Mouse (Mus musculus) megakaryocyte, embryonic 14.5 days (primary cell): ENCODE data around the gene Nsl1. TPM values are rescaled to one million over a fixed set of nuclear protein-coding genes. Genes with fewer than 3 reads are reported as not detected.
"Not testable (repeated sequence)": the region's sequence is repeated elsewhere in the genome, so short reads cannot be mapped to it uniquely, and the experiment has no call there.

Experiments
- H3K27me3 ChIP-seq: replicated peaks from 2 replicates; pipeline ENCODE3; 2012; ENCODE audit warnings: inconsistent platforms
- H3K36me3 ChIP-seq: replicated peaks from 2 replicates; pipeline ENCODE3; 2012; ENCODE audit warnings: low read length, inconsistent platforms, mixed read lengths
- H3K4me1 ChIP-seq: 2 replicates; pipeline ENCODE4 v1.6.1; 2012; ENCODE audit warnings: inconsistent platforms
- H3K4me3 ChIP-seq: replicated peaks from 2 replicates; pipeline ENCODE3; 2012; ENCODE audit warnings: moderate library complexity, mild to moderate bottlenecking, inconsistent platforms
- H3K9me3 ChIP-seq: 2 replicates; pipeline ENCODE4 v1.6.1; 2012; ENCODE audit warnings: inconsistent platforms
- FLI1 ChIP-seq: IDR thresholded peaks from 2 replicates; pipeline ENCODE4 v1.6.1; 2012; ENCODE audit warnings: low read length, inconsistent platforms, mixed read lengths
- GATA1 ChIP-seq: IDR thresholded peaks from 3 replicates; pipeline ENCODE4 v1.6.1; 2012; ENCODE audit warnings: mixed read lengths, low read length, inconsistent platforms, borderline replicate concordance
- polyA plus RNA-seq: library from polyadenylated mRNA; stranded (reverse); fragments of >175 nt; gene quantifications from 2 replicates; pipeline ENCODE4 v1.2.3, GENCODE M21; 2012; ENCODE audit warnings: low replicate concordance; ENCODE audit not compliant: insufficient read depth

The Nsl1 gene
- polyA plus RNA-seq, 1 experiment, result 1.3 TPM

DNA sequence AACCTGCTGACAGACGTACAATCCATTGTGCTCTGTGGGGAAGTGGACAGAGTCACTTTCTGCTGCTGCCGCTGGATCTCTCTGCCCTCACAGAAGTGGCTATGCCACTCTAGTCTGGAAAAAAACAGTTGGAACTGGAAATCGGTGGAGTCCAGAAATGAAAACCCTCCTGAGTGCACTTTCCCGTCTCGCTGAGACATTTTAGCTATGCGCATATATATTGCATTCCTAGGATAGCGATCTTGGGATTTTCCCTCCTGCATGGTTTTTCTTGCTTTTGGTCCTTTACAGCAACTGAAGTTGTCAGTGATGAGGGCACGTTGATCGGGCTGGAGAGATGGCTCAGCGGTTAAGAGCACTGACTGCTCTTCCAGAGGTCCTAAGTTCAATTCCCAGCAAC is 32.6 kb upstream of the Nsl1 start:
- Histone ChIP-seq H3K4me3 (no peak overlapping the region), H3K36me3 (no peaks in the 10 kb centered on the region), H3K4me1 (peaks cover 31% of the 10 kb centered on the region), H3K9me3 (no peaks in the 10 kb centered on the region), H3K27me3 (peaks cover 6% of the 10 kb centered on the region)
- TF ChIP-seq FLI1, result no peak
- TF ChIP-seq GATA1, result no peak

DNA sequence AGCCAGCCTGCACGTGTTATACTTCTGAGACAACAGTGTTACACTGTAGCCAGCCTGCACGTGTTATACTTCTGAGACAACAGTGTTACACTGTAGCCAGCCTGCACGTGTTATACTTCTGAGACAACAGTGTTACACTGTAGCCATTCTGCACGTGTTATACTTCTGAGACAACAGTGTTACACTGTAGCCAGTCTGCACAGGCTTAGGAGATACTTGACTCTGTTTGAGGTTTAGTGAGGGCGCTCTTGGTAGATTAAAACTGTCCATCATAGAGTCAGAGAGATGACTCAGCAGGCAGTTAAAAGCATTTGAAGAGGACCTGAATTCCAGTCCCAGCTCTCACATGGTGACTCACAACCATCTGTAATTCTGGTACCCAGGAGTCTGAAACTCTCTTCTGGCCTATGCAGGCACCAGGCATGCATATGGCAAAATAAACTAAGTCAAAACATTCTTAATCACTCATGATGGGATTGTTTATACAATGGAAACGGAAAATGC is 31.8 kb upstream of the Nsl1 start:
- not testable (repeated sequence) for H3K36me3 ChIP-seq, H3K27me3 ChIP-seq, H3K9me3 ChIP-seq, H3K4me3 ChIP-seq
- H3K4me1 ChIP-seq, result peaks cover 27% of the 10 kb centered on the region

DNA sequence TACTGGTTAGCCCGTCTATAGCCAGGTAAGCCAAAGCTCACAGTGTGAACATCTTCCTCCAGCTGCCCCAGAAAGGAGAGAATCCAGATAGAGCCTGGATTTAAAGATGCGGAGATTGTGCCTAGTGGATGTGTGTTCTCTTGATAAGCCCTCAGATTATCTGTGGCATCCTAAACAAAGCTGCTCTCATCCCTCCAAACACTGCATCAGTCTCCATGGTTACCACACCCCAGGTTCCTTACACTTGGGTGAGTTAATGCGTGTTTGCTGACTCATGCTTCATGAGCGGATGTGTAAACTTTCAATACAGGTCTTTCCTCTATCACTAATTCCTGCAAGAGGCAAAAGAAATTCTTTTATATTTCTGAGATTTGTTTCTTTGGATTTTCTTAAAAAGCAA is 27.2 kb upstream of the Nsl1 start:
- no peaks in the 10 kb centered on the region for H3K36me3 ChIP-seq
- TF ChIP-seq FLI1, result no peak
- no peak for TF ChIP-seq GATA1
- peaks cover 14% of the 10 kb centered on the region for H3K4me1 ChIP-seq
- no peak overlapping the region for H3K4me3 ChIP-seq
- H3K9me3 ChIP-seq, result no peaks in the 10 kb centered on the region
- peaks cover 16% of the 10 kb centered on the region for H3K27me3 ChIP-seq

DNA sequence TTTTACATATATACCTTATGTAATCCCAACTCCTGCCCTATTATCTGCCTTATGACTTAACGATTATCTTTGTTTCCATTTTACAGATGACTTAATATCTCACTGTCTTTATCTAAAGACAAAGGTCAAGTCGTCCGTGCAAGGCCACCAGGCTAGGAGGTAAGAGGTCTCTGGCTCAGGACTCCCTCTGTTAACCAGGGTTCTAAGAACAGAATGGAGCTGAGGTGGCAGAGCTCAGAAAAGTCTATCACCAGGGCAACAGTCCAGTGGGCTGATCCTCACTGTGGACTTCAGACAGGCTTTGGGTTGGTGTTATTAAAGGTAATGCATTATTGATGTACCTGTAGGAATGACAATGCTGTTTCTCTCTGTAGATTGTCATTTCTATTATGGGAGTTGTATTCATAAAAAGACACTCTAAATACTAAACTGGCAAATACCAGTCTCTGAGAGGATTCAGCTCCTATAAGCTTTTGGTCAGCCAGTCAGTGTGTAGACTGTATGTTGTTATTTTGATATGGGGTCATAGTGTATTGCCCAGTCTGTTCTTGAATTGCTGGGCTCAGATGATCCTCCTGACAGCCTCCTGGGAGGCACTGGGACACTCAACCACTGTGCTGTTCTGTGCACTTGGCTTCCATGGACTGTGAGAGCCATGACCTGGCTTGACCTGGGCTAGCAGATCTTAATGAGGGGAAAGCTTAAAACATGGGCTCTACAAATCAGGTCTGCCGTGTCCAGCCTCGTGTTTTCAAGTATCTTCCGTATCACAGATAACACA is 26.1 kb upstream of the Nsl1 start, which contains the start of gene Spata45:
TSS of gene Spata45 (plus strand) at position 86 of the 781 bp plus-strand sequence.
- Histone ChIP-seq H3K36me3 (no peaks in the 10 kb centered on the region), H3K4me1 (peaks cover 3% of the 10 kb centered on the region), H3K4me3 (no peak within 1 kb of the TSS), H3K9me3 (no peaks in the 10 kb centered on the region), H3K27me3 (peaks cover 16% of the 10 kb centered on the region)
- TF ChIP-seq GATA1 (no peak), FLI1 (no peak)

DNA sequence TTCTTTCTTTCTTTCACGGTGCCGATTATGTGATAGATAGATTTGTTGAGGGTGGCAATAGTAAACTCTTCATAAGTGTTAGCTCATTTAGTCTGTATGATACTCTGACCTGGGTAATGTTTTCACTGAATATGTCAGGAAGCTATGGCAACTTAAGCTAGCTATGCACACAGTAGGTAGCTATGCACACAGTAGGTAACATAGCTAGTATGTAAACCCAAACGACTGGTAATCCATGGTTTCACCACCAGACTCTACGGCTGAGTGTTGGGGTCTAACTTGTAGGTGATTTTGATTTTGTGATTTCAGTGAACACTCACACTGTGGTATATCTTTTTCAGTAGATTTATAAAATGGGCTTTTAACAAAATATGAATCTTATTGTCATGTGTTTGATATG is 24.8 kb upstream of the Nsl1 start:
- Histone ChIP-seq H3K9me3 (no peaks in the 10 kb centered on the region), H3K4me1 (0 out of 2 replicates have a peak, but pooled peaks cover 5% of the 10 kb centered on the region), H3K27me3 (peaks cover 19% of the 10 kb centered on the region), H3K4me3 (no peak overlapping the region), H3K36me3 (no peaks in the 10 kb centered on the region)
- no peak for TF ChIP-seq GATA1
- TF ChIP-seq FLI1, result no peak

DNA sequence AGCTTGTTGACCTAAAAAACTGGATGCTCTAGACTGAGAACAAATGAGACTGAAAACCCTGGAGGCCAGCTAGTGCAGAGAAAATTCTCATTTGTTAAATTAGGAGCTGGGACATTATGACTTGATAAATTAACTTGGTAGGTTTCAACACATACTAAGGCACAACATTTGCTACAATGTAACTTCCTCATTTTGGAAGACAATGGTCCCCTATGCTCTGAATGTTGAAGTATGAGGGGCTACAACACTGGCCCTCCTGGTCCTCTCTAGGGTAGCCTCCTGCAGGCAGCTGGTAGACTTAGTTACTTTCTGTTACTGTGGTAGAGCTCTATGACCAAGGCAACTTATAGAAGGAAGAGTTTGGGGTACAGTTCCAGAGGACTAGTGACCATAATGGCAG is 21.5 kb upstream of the Nsl1 start:
- H3K4me3 ChIP-seq, result no peak overlapping the region
- peaks cover 16% of the 10 kb centered on the region for H3K36me3 ChIP-seq
- 0 out of 2 replicates have a peak, but pooled peaks cover 5% of the 10 kb centered on the region for H3K4me1 ChIP-seq
- peaks cover 20% of the 10 kb centered on the region for H3K27me3 ChIP-seq
- no peak for TF ChIP-seq FLI1
- no peaks in the 10 kb centered on the region for H3K9me3 ChIP-seq

DNA sequence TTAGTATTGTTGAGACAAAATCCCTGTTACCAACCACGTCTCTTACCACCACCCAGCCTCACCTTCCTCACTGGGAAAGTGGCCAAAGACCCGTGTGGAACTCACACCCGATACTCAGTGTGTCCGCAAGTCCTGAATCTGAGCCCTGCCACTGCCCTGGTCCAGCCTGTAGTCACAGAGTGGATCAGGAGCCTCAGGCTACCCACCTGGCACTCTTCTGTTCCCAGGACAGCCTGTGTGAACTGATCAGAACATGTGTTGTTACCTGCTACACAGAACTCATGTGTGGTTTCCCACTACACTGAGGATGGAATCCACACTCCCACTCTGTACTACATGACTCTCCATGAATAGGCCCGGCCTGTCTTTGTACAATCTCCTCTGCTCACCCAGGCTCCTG is 20.7 kb upstream of the Nsl1 start:
- TF ChIP-seq GATA1, result no peak
- no peak for TF ChIP-seq FLI1
- Histone ChIP-seq H3K9me3 (no peaks in the 10 kb centered on the region), H3K4me3 (no peak overlapping the region), H3K27me3 (peaks cover 14% of the 10 kb centered on the region), H3K4me1 (0 out of 2 replicates have a peak, but pooled peaks cover 5% of the 10 kb centered on the region), H3K36me3 (peaks cover 19% of the 10 kb centered on the region)

DNA sequence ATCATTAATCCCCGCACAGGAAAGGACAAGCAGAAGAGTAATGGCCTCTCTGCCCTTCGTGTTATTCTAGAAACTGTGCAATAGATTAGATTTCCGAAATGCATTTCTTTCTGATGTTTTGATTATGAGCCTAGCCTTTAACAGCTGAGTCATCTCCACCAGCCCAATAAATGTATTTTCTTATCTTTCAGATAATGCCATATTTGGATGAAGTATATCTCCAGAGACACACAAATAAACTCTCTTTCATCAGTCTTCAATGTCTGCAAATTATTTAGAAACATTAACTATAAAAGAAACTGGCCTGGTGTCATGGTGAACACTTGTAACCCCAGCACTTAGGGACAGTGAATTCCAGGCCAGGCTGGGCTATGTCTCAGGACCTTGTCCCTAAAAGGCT is 20.1 kb upstream of the Nsl1 start:
- Histone ChIP-seq H3K4me3 (no peak overlapping the region), H3K27me3 (peaks cover 13% of the 10 kb centered on the region), H3K4me1 (0 out of 2 replicates have a peak, but pooled peaks cover 5% of the 10 kb centered on the region), H3K36me3 (peaks cover 22% of the 10 kb centered on the region), H3K9me3 (no peaks in the 10 kb centered on the region)
- no peak for TF ChIP-seq GATA1

DNA sequence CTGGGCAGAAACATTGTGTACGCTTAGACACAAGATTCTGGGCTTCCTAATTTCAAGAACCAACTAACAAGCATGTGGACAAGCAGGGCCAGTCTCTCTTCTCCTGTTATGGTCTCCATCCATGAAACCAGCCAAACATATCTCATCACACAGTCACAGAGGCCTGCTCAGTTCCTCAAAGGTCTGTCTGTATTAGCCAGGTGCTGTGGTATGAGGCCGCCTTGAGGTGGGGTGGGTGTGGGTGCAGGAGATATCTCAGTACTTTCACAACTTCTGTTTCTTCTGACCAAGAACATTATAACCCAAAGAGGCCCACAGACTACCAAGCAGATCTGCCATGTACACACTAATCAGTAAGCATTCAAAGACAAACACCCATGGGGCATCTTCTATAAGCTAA is 17.5 kb upstream of the Nsl1 start:
- H3K27me3 ChIP-seq, result peaks cover 11% of the 10 kb centered on the region
- no peaks in the 10 kb centered on the region for H3K9me3 ChIP-seq
- no peak overlapping the region for H3K4me3 ChIP-seq
- TF ChIP-seq FLI1 (no peak), GATA1 (no peak)
- H3K4me1 ChIP-seq, result 0 out of 2 replicates have a peak, but pooled peaks cover 5% of the 10 kb centered on the region
- H3K36me3 ChIP-seq, result peaks cover 42% of the 10 kb centered on the region

DNA sequence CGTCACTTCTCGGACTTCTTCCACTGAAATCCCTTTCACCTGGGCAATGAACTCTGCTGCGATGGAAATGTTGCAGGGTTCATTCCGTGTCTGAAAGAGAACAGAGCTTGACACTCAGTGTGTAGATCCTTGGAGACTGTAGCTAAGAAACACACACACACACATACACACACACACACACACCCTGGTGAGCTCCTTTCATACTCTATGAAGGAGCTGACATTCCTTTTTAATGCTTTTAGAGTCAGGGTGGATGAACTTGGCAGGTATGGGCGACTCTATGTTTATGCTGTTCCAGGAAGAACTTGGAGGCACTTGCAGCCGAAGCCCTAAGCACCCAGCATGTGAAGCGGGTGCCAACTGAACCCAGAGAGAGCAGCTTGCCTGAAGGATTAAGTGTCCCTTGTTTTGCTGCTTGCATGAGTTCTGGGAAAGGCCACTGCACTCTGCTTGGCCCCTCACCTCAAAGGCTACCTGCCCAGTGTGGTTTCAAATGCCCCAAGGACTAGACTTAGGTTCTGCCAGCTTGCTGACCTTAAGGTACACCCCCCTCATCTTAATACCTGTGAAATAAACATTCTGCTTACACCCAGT is 16.5 kb upstream of the Nsl1 start:
- Histone ChIP-seq H3K36me3 (peaks cover 43% of the 10 kb centered on the region), H3K4me1 (peaks cover 10% of the 10 kb centered on the region; the same call in 1 of the 2 replicates), H3K9me3 (no peaks in the 10 kb centered on the region), H3K4me3 (no peak overlapping the region), H3K27me3 (peaks cover 11% of the 10 kb centered on the region)
- TF ChIP-seq FLI1 (no peak), GATA1 (no peak)
